Mouse (Mus musculus): ENCODE measurements around the gene Olfr116.

Gene Olfr116

DNA sequence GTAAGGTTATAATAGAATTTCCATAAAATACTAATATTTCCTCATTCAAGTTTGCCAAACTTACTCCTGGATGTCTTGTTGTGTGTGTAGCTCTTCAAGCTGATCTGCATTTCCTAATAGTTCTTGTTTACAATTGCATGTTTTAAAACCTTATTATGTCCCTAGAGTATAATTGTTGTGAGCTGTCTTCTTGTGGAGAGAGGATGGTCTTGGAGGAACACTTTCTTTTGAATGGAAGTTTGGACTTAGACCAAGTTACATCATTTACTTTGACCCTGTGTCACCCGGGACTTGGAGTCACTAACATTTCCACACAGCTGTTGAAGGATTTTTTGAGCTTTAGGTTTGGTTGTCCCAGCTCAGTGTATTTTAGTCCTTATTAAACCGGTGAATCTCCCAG is at the start of gene Olfr116, which contains the start of gene Olfr115:
Gene Olfr116, minus strand, starts transcription at position 191 of the 400 bp plus-strand sequence.
Gene Olfr115, minus strand, starts transcription at position 101 of the 400 bp plus-strand sequence.
- DNase-seq (ENCODE audit: low read depth, low spot score): no peak

DNA sequence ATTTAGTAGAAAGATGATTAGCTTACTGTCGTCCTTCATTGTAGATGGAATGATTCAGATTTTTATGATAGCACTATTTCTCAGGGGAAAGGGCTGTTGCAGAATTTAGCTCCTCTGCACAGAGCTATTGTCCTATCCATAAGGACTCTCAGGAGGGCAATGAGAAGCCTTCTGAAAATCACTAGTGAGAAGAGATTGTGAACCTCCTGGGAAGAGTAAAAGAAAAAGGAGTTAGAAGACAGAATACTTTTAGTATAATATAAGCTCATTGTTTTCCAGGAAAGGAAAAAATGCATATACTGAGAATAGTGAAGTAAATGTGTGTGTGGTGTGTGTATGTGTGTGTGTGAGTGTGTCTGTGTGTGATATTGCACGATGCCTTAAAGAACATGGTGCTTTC is 39.7 kb upstream of the Olfr116 start, which contains the start of gene Olfr118:
Gene Olfr118, plus strand, starts transcription at position 301 of the 400 bp plus-strand sequence.
- no peak for DNase-seq (ENCODE audit: low read depth, low spot score)

DNA sequence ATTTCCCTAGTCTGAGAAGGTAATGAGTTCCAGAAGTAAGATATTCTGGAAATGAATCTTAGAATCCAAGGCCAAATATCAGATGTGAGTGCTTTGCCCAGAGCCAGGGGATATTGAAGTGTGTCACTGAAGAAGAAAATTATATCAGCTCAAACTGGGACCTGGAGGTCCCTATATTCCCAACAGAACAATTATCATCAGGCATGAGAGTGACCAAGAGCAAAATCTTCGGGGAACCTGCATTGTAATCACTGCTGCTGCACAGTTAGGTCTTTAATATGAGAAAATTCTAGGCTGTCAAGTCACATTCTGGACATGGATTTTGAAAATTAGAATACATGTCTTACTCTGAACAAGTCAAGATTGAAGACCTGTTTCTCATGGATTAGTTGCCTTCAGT is 36.7 kb upstream of the Olfr116 start, which contains the start of gene Olfr117:
Gene Olfr117, minus strand, starts transcription at position 101 of the 400 bp plus-strand sequence.
- DNase-seq (ENCODE audit: low read depth, low spot score): no peak

DNA sequence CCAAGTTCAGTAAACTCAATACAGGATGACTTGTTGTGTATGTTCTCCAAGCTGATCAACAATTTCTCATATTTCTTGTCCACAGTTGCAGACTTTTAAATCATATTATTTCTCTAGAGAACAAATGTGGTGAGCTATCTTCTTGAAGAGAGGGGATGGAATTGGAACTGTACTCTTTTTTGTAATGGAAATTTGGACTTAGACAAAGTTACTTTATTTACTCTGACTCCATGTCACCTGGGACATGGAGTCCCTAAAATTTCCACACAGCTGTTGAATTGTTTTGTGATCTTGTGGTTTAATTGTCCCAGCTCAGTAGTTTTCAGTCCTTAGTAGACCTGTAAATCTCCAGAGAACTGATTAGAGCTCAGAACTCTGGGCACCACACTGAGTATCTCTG is 34.4 kb downstream of the Olfr116 start, which contains the start of gene Olfr114:
Gene Olfr114, minus strand, starts transcription at position 101 of the 400 bp plus-strand sequence.
- no peak for DNase-seq (ENCODE audit: low read depth, low spot score)

DNA sequence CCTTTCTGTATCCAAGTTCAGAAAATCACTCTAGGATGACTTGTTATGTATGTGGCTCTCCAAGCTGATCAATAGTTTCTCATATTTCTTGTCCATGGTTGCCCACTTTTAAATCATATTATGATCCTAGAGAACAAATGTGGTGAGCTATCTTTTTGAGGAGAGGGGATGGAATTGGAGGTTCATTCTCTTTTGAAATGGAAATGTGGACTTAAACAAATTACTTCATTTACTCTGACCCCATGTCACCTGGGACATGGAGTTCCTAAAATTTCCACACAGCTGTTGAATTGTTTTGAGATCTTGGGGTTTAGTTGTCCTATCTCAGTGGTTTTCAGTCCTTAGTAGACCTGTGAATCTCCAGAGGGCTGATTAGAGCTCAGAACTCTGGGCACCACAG is 49.4 kb downstream of the Olfr116 start, which contains the start of gene Olfr113:
Gene Olfr113, minus strand, starts transcription at position 101 of the 400 bp plus-strand sequence.
- DNase-seq (ENCODE audit: low read depth, low spot score): no peak

Data from CD4-positive helper T cell, adult 2 months (primary cell).